Mouse (Mus musculus) olfactory bulb, adult 2 months (tissue): ENCODE results near the gene Fyb.

Experiments
- CTCF ChIP-seq: fragments of 200-500 bp; IDR thresholded peaks from 2 replicates; pipeline ENCODE4 v1.5.1; 2012; ENCODE audit warnings: low read depth, mild to moderate bottlenecking, low read length, moderate library complexity; ENCODE audit not compliant: insufficient read depth
- POLR2A ChIP-seq: fragments of 200-500 bp; IDR thresholded peaks from 2 replicates; pipeline ENCODE4 v1.6.1; 2012; ENCODE audit warnings: mild to moderate bottlenecking, low read depth, low read length, moderate library complexity; ENCODE audit not compliant: insufficient read depth

DNA sequence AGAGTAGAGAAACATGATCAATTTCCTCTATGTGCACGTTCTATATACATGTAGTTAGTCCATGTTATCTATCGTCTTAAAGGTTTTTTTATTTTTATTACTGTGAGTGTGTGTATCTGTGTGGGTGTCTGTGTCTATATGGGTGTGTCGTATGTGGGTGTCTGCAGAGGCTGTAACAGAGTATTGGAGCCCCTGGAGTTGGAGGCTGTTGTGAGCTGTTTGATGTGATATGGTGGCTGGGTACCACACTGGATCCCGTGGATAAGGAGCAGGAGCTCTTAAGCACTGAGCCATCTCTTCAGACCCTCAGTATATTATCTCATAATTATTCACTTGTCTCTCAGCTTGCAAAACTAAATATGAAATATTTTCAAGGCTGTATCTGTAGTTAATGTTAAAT lies 135.4 kb downstream of the Fyb start:
- TF ChIP-seq POLR2A (no peak), CTCF (no peak)
